Mouse (Mus musculus) lung, embryonic 16.5 days (tissue): Measurements from ENCODE around the gene Vmn1r200. TPM values are rescaled to one million over a fixed set of nuclear protein-coding genes. Genes with fewer than 3 reads are reported as not detected.

Experiments
- polyA plus RNA-seq: library from polyadenylated mRNA; unstranded; fragments of >200 nt; fragmentation: Nextera tagmentation; extraction: Ambion mirVana; gene quantifications from 2 replicates; pipeline ENCODE4 v1.2.1, GENCODE M21; 2015

Vmn1r200 gene
- polyA plus RNA-seq, 1 experiment from 2014 or later, result not detected

Other genes starting within 250 kb of the Vmn1r200 start
- gene Vmn1r191, start 206.4 kb upstream of the Vmn1r200 start, polyA plus RNA-seq, result not detected in 2 replicates
- not detected in 2 replicates for gene Vmn1r192, start 199.2 kb upstream of the Vmn1r200 start, polyA plus RNA-seq
- gene Vmn1r193, start 167.2 kb upstream of the Vmn1r200 start, polyA plus RNA-seq, result not detected in 2 replicates
- not detected in 2 replicates for gene Vmn1r194, start 146.2 kb upstream of the Vmn1r200 start, polyA plus RNA-seq
- not detected in 2 replicates for gene Vmn1r195, start 119.9 kb upstream of the Vmn1r200 start, polyA plus RNA-seq
- gene Vmn1r196, start 100.5 kb upstream of the Vmn1r200 start, polyA plus RNA-seq, result not detected in 2 replicates
- gene Vmn1r197, start 65.8 kb upstream of the Vmn1r200 start, polyA plus RNA-seq, result not detected in 2 replicates
- not detected in 2 replicates for gene Vmn1r198, start 40.0 kb upstream of the Vmn1r200 start, polyA plus RNA-seq
- gene Vmn1r199, start 10.6 kb upstream of the Vmn1r200 start, polyA plus RNA-seq, result not detected in 2 replicates
- gene Vmn1r201, start 81.5 kb downstream of the Vmn1r200 start, polyA plus RNA-seq, result not detected in 2 replicates
- not detected in 2 replicates for gene Vmn1r202, start 115.0 kb downstream of the Vmn1r200 start, polyA plus RNA-seq
- not detected in 2 replicates for gene Vmn1r203, start 127.7 kb downstream of the Vmn1r200 start, polyA plus RNA-seq
- gene Vmn1r204, start 162.8 kb downstream of the Vmn1r200 start, polyA plus RNA-seq, result not detected in 2 replicates
- not detected in 2 replicates for gene Vmn1r205, start 202.6 kb downstream of the Vmn1r200 start, polyA plus RNA-seq
- not detected in 2 replicates for gene Vmn1r206, start 233.9 kb downstream of the Vmn1r200 start, polyA plus RNA-seq